Mouse (Mus musculus) embryonic facial prominence, embryonic 14.5 days (tissue): ENCODE measurements around the gene Fcho2. TPM values are rescaled to one million over a fixed set of nuclear protein-coding genes. Genes with fewer than 3 reads are reported as not detected.

ENCODE experiments used
- ATAC-seq: fragments of 200-750 bp; cut with Nextera tagmentation; 2 replicates; pipeline ENCODE4 v1.8.0; 2017; ENCODE audit warnings: low read depth, moderate number of reproducible peaks, moderate TSS enrichment
- DNase-seq: peaks from one replicate; pipeline ENCODE4 v3.0.0-alpha.2; 2015; ENCODE audit warnings: low spot score
- H3K27ac ChIP-seq: fragments of 300-500 bp; sonication (generic); replicated peaks from 2 replicates; pipeline ENCODE4 v1.5.1; 2014; ENCODE audit warnings: low read depth, mild to moderate bottlenecking, low read length, moderate library complexity
- H3K27me3 ChIP-seq: fragments of 300-500 bp; sonication (generic); replicated peaks from 2 replicates; pipeline ENCODE4 v1.6.1; 2014; ENCODE audit warnings: low read length; ENCODE audit not compliant: control insufficient read depth, insufficient read depth
- H3K36me3 ChIP-seq: fragments of 300-500 bp; sonication (generic); 2 replicates; pipeline ENCODE4 v1.6.1; 2014; ENCODE audit warnings: low read length, mixed read lengths; ENCODE audit not compliant: control insufficient read depth, insufficient read depth
- H3K4me1 ChIP-seq: fragments of 300-500 bp; sonication (generic); 2 replicates; pipeline ENCODE4 v1.6.1; 2014; ENCODE audit warnings: antibody characterized with exemption, low read length; ENCODE audit not compliant: control insufficient read depth, insufficient read depth
- H3K4me2 ChIP-seq: fragments of 300-500 bp; sonication (generic); 2 replicates; pipeline ENCODE4 v1.6.1; 2014; ENCODE audit warnings: low read depth, mild to moderate bottlenecking, low read length, moderate library complexity, mixed read lengths
- H3K4me3 ChIP-seq: fragments of 300-500 bp; sonication (generic); 2 replicates; pipeline ENCODE4 v1.5.1; 2014; ENCODE audit warnings: low read depth, mild to moderate bottlenecking, low read length
- H3K9ac ChIP-seq: fragments of 300-500 bp; sonication (generic); 2 replicates; pipeline ENCODE4 v1.6.1; 2014; ENCODE audit warnings: low read depth, mild to moderate bottlenecking, low read length, moderate library complexity, mixed read lengths
- H3K9me3 ChIP-seq: fragments of 300-500 bp; sonication (generic); 2 replicates; pipeline ENCODE4 v1.6.1; 2016; ENCODE audit warnings: low read length; ENCODE audit not compliant: control insufficient read depth
- WGBS: fragments of 180-500 bp; shearing (Covaris S2); extraction: QIAGEN DNeasy Blood & Tissue Kit; methylation state at CpG from one replicate; pipeline ENCODE4 v1.1.7; 2014; 5-methylcytosine and 5-hydroxymethylcytosine counted together
- polyA plus RNA-seq: library from polyadenylated mRNA; unstranded; fragments of >200 nt; fragmentation: Nextera tagmentation; extraction: Ambion mirVana; gene quantifications from 2 replicates; pipeline ENCODE4 v1.2.1, GENCODE M21; 2014

Fcho2 gene
- polyA plus RNA-seq, 1 experiment from 2014 or later: 25.2 TPM

DNA sequence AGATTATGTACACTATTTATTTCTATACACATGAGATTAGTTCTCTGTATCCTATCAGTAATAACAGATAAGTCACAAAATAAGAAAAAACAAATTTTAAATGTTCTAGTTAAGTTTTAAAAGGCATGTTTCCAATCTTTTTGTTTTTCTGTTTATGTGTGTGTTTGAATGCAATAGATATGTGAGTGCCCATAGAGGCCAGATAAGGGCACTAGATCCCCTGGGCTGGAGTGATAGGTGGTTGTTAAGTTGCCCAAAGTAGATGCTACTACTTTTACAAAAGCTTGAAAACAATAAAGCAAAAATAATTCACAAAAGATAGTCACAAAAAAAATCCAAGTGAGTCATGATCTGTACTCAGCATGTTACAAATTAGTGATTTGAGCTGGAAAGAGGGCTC, 71.4 kb downstream of the Fcho2 start:
- Histone ChIP-seq H3K9ac (no peak overlapping the region), H3K36me3 (peaks cover 69% of the 10 kb centered on the region)
- DNase-seq: no peak

GRCm38 (mm10) chr13:98743214-98743613, 72.0 kb downstream of the Fcho2 start:
- H3K4me3 ChIP-seq: no peak overlapping the region
- H3K4me1 ChIP-seq: no peaks in the 10 kb centered on the region
- H3K9ac ChIP-seq: no peak overlapping the region
- H3K27ac ChIP-seq: no peak overlapping the region
- peaks cover 63% of the 10 kb centered on the region for H3K36me3 ChIP-seq
- no peak overlapping the region for H3K4me2 ChIP-seq
- H3K9me3 ChIP-seq: no peaks in the 10 kb centered on the region
- WGBS: 93% methylated on average over 6 of the region's 6 CpGs
- no peak for ATAC-seq
- H3K27me3 ChIP-seq: no peaks in the 10 kb centered on the region
- DNase-seq: no peak

More for the DNA sequence above, 71.4 kb downstream of the Fcho2 start:
- H3K9me3 ChIP-seq: no peaks in the 10 kb centered on the region
- H3K27me3 ChIP-seq: no peaks in the 10 kb centered on the region
- no peak overlapping the region for H3K4me3 ChIP-seq
- ATAC-seq: no peak
- H3K4me2 ChIP-seq: no peak overlapping the region
- no peak overlapping the region for H3K27ac ChIP-seq
- no peaks in the 10 kb centered on the region for H3K4me1 ChIP-seq

DNA sequence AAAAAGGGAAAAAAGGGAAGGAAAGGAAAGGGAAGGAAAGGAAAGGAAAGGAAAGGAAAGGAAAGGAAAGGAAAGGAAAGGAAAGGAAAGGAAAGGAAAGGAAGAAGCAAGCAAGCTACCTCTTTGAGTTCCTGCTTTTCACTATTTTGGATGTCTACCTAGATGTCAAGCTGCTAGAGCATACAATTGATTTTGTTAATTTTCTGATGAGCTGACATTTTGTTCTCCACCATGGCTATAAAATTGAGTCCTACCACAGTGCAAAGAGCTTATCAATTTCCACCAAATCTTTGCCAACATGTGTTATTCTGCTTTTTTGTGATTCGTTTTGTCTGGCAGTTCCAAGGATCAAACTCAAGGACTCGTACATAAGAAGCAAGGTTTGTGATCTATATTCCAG, 77.0 kb downstream of the Fcho2 start:
- no peaks in the 10 kb centered on the region for H3K27me3 ChIP-seq
- no peak for ATAC-seq
- H3K27ac ChIP-seq: no peak overlapping the region
- H3K4me2 ChIP-seq: no peak overlapping the region
- peaks cover 42% of the 10 kb centered on the region for H3K36me3 ChIP-seq
- H3K9me3 ChIP-seq: no peaks in the 10 kb centered on the region
- no peak overlapping the region for H3K9ac ChIP-seq
- 91% methylated on average over 2 of the region's 2 CpGs for whole genome bisulfite sequencing
- no peaks in the 10 kb centered on the region for H3K4me1 ChIP-seq
- no peak overlapping the region for H3K4me3 ChIP-seq
- no peak for DNase-seq

- Histone ChIP-seq H3K27ac (no peak overlapping the region), H3K4me2 (no peak overlapping the region), H3K9ac (no peak overlapping the region), H3K9me3 (no peaks in the 10 kb centered on the region), H3K4me3 (no peak overlapping the region), H3K36me3 (peaks cover 56% of the 10 kb centered on the region), H3K4me1 (no peaks in the 10 kb centered on the region), H3K27me3 (no peaks in the 10 kb centered on the region)
- ATAC-seq: no peak
- no peak for DNase-seq
- 69% methylated on average over 3 of the region's 3 CpGs for WGBS
These were observed 82.0 kb downstream of the Fcho2 start for GRCm38 (mm10) chr13:98733292-98733691.

DNA sequence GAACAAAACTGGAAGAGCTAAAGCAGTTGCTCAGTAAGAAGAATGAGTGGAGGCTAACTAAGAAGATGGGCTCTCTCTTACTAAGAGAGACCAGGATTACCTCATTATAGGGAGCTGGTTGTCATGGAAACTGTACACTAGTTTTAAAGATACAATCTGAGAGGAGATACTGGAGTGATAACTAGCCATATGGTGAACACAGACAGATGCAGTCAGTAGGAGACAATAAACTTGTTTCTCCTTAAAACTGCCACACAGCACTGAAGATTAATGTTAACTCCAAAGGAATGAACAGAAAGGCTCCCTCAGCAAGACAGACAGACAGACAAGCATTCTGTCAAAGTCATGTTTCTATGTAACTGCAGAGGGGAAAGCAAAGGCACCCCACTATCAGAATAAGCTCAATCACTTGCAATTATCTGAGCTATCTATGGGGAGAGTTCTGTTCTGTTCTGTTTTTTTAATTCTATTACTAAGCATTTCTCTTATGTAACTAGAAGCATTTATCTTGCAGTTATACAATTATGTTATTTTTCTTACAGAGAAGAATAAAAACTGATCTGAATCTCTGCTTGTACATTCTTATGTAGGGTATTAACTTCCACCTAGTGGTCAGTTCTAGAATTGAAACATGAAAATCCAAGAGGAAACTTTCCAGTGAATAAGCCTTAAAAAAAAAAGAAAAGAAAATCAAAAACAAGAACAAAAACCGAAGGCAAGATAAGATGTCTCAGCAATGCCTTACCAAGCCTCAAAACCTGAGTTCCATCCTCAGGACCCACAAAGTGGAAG, 85.8 kb downstream of the Fcho2 start:
- ATAC-seq (no peak), DNase-seq (peak; percentile 40)
- 70% methylated on average over 1 of the region's 1 CpGs for WGBS
- no peak overlapping the region for H3K4me3 ChIP-seq
- H3K4me1 ChIP-seq: no peaks in the 10 kb centered on the region
- H3K36me3 ChIP-seq: peaks cover 82% of the 10 kb centered on the region
- no peak overlapping the region for H3K27ac ChIP-seq
- no peak overlapping the region for H3K4me2 ChIP-seq
- no peaks in the 10 kb centered on the region for H3K27me3 ChIP-seq
- H3K9ac ChIP-seq: no peak overlapping the region
- no peaks in the 10 kb centered on the region for H3K9me3 ChIP-seq

DNA sequence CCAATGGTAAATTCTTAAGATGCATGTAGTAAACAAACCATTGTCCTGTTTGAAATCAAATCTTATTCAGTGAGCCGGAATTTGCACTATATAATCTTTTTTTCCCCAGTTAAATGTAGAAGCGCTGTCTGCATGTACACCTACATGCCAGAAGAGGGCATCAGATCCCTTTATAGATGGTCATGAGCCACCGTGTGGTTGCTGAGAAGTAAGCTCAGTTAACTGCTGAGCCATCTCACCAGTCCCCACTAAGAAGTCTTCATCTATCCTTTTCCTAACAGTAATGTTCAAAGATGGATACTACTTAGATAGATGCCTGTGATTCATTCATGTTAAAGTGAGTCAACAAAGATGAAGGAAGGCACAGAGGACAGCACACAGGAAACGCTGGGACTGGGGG, 88.8 kb downstream of the Fcho2 start:
- Histone ChIP-seq H3K36me3 (peaks cover 72% of the 10 kb centered on the region), H3K9me3 (no peaks in the 10 kb centered on the region), H3K4me1 (no peaks in the 10 kb centered on the region), H3K4me2 (no peak overlapping the region), H3K27me3 (no peaks in the 10 kb centered on the region), H3K4me3 (no peak overlapping the region), H3K9ac (no peak overlapping the region), H3K27ac (no peak overlapping the region)
- ATAC-seq (no peak), DNase-seq (peak; percentile 61)
- WGBS: 64% methylated on average over 4 of the region's 4 CpGs

DNA sequence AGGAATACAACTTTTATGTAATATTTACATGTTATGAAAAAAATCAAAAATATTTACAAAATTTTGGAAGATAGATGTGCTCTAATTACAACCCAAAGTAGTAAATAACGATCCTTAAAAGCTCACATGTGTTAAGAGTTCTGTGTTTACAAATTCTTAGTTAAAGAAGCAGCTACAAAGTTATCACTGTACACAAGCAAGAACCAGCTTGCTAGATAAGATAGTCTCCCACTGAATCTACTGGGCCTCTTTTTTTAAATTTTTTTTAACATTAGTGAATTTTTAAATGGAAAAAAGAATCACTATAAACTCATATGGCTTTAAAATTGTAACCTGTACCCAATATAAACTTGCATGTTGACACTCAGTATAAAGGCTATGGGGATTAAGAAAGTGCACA, 91.8 kb downstream of the Fcho2 start:
- peaks cover 52% of the 10 kb centered on the region for H3K36me3 ChIP-seq
- no peak overlapping the region for H3K4me3 ChIP-seq
- no peak for ATAC-seq
- no peak overlapping the region for H3K27ac ChIP-seq
- no peaks in the 10 kb centered on the region for H3K27me3 ChIP-seq
- 84% methylated on average over 1 of the region's 1 CpGs for WGBS
- DNase-seq: no peak
- no peaks in the 10 kb centered on the region for H3K9me3 ChIP-seq
- no peaks in the 10 kb centered on the region for H3K4me1 ChIP-seq
- no peak overlapping the region for H3K4me2 ChIP-seq
- H3K9ac ChIP-seq: no peak overlapping the region

DNA sequence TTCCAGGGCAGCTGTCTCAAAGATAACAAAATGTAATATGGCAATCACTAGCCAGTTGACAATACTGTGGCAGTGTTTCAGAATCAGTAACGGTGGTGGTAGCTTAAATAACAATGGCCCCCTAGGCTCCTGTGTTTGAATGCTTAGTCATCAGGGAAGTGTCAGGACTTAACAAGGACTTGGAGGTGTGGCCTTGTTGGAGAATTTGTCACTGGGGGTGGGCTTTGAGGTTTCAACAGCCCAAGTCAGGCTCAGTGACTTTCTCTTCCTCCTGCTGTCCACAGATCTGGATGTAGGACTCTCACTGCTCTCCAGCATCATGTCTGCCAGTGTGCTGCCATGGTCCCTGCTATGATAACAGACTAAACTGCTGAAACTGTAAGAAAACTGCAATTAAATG, 93.0 kb downstream of the Fcho2 start:
- Histone ChIP-seq H3K9me3 (no peaks in the 10 kb centered on the region), H3K9ac (no peak overlapping the region), H3K27ac (no peak overlapping the region), H3K4me2 (no peak overlapping the region), H3K36me3 (peaks cover 40% of the 10 kb centered on the region), H3K4me3 (no peak overlapping the region), H3K27me3 (no peaks in the 10 kb centered on the region), H3K4me1 (no peaks in the 10 kb centered on the region)
- DNase-seq (no peak), ATAC-seq (no peak)
- WGBS: 67% methylated on average over 1 of the region's 1 CpGs

GRCm38 (mm10) chr13:98716176-98716575, 99.1 kb downstream of the Fcho2 start:
- 81% methylated on average over 8 of the region's 8 CpGs for WGBS
- DNase-seq (no peak), ATAC-seq (no peak)
- Histone ChIP-seq H3K27me3 (no peaks in the 10 kb centered on the region), H3K36me3 (no peaks in the 10 kb centered on the region), H3K27ac (no peak overlapping the region), H3K4me2 (no peak overlapping the region), H3K4me3 (no peak overlapping the region), H3K4me1 (no peaks in the 10 kb centered on the region), H3K9me3 (no peaks in the 10 kb centered on the region), H3K9ac (no peak overlapping the region)
